Mouse (Mus musculus) heart, embryonic 15.5 days (tissue): ENCODE results near the gene Prrt3. TPM values are rescaled to one million over a fixed set of nuclear protein-coding genes. Genes with fewer than 3 reads are reported as not detected.
A peak's percentile ranks its signal among the peaks of the same experiment; 100 is the strongest.

Experiments used
- ATAC-seq: fragments of 200-750 bp; cut with Nextera tagmentation; replicated peaks from 2 replicates; pipeline ENCODE4 v1.8.0; 2017; ENCODE audit warnings: low read depth, moderate TSS enrichment; ENCODE audit not compliant: insufficient number of reproducible peaks, insufficient read depth, low FRiP score
- H3K27ac ChIP-seq: fragments of 300-500 bp; sonication (generic); 2 replicates; pipeline ENCODE4 v1.5.1; 2015; ENCODE audit warnings: mild to moderate bottlenecking, inconsistent platforms
- H3K27me3 ChIP-seq: fragments of 300-500 bp; sonication (generic); 2 replicates; pipeline ENCODE4 v1.6.1; 2015; ENCODE audit warnings: inconsistent platforms
- H3K36me3 ChIP-seq: fragments of 300-500 bp; sonication (generic); 2 replicates; pipeline ENCODE4 v1.6.1; 2015; ENCODE audit warnings: mild to moderate bottlenecking, inconsistent platforms
- H3K4me1 ChIP-seq: fragments of 300-500 bp; sonication (generic); replicated peaks from 2 replicates; pipeline ENCODE4 v1.6.1; 2015; ENCODE audit warnings: inconsistent platforms
- H3K4me2 ChIP-seq: fragments of 300-500 bp; sonication (generic); 2 replicates; pipeline ENCODE4 v1.6.1; 2015; ENCODE audit warnings: inconsistent platforms, mild to moderate bottlenecking, moderate library complexity
- H3K4me3 ChIP-seq: fragments of 300-500 bp; sonication (generic); 2 replicates; pipeline ENCODE4 v1.5.1; 2015; ENCODE audit warnings: mild to moderate bottlenecking, inconsistent platforms
- H3K9ac ChIP-seq: fragments of 300-500 bp; sonication (generic); 2 replicates; pipeline ENCODE4 v1.6.1; 2015; ENCODE audit warnings: mild to moderate bottlenecking, inconsistent platforms
- H3K9me3 ChIP-seq: fragments of 300-500 bp; sonication (generic); replicated peaks from 2 replicates; pipeline ENCODE4 v1.6.1; 2016; ENCODE audit warnings: inconsistent platforms
- WGBS: fragments of 180-500 bp; shearing (Covaris S2); methylation state at CpG from one replicate; pipeline ENCODE4 v1.1.7; 2015; ENCODE audit warnings: mixed read lengths; 5-methylcytosine and 5-hydroxymethylcytosine counted together
- polyA plus RNA-seq: library from polyadenylated mRNA; unstranded; fragments of >200 nt; fragmentation: Nextera tagmentation; extraction: Ambion mirVana; gene quantifications from 2 replicates; pipeline ENCODE4 v1.2.1, GENCODE M21; 2015

The Prrt3 gene
- polyA plus RNA-seq, 1 experiment from 2014 or later, result 0.18 TPM

DNA sequence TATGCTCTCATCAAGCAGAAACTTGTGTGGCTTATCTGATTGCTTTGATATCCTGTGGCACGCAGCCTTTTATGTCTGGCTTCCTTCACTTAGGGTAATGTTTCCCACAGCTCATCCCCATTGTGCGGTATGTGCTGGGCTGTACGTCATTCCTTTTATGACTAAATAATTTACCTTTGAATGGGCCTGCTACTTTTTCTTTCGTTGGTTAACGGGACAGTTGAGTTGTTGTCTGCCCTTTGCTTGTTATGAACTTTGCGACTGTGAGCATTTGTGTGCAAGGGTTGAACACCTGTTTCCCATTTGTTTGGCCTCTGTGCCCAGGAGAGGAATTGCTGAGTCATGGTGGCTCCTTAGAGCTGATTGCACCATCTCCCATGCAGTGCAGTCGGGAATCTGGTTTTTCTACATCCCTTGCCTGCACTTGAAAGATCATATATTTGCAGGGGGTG is 14.6 kb downstream of the Prrt3 start:
- peaks cover 29% of the 10 kb centered on the region; the same call in 1 of the 2 replicates for H3K36me3 ChIP-seq
- no peak overlapping the region for H3K27ac ChIP-seq

DNA sequence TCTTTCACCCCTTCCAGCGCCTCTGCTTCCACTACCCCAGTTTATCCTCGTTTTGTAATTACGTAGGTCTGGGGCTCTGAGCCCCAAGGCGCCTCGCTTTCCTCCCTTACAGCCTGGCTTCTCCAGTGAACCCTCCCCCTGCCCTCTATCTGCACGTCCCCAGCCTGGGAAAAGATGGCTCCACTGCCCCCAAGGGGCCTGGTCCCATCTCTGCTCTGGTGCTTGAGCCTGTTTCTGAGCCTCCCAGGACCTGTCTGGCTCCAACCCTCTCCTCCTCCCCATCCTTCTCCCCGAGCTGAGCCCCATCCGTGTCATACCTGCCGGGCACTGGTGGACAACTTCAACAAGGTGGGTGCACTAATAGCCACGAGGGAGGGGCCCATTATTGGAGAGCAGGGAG is 18.0 kb downstream of the Prrt3 start:
- 0 out of 2 replicates have a peak, but pooled peaks have one; percentile 7 for ATAC-seq
- WGBS, result 8% methylated on average over 10 of the region's 10 CpGs
- peak overlapping the region; percentile 87 for H3K27ac ChIP-seq

More for the DNA sequence above, 14.6 kb downstream of the Prrt3 start:
- Histone ChIP-seq H3K27me3 (peaks cover under 1% of the 10 kb centered on the region; the same call in 1 of the 2 replicates), H3K4me3 (no peak overlapping the region), H3K9ac (no peak overlapping the region), H3K9me3 (no peaks in the 10 kb centered on the region), H3K4me1 (peaks cover 23% of the 10 kb centered on the region), H3K4me2 (no peak overlapping the region)
- 61% methylated on average over 7 of the region's 7 CpGs for WGBS
- ATAC-seq, result no peak

DNA sequence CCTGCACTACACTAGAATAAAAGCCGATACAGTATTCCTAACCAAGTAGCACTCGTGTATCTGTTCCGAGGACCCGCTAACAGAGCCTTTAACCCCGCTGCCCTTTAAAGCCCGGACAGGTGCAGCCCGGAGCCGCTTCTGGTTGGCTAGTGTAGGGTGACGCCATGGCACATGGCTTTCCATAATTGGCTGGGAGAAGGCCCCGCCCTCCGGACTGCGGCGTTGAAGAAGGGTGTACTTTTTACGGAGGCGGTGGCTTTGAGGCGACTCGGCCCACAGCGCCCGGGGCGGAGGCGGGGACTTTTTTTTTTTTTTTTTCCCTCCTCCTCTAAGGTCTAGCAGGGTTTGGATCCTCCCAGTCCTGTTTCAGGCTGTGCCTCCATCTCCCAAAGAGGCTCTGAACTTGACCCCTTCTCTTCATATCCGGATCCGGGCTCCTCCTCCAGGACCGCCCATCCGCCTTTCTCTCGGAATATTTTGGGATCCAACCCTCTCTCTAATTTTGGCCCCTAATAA is 18.6 kb downstream of the Prrt3 start, which contains the start of gene Creld1:
Creld1 (plus strand) TSS at position 198 of the 516 bp plus-strand sequence.
- peak within 1 kb of the TSS; percentile 58 for H3K4me3 ChIP-seq
- under 1% methylated on average over 26 of the region's 26 CpGs for WGBS
- peak within 1 kb of the TSS; percentile 87 for H3K27ac ChIP-seq
- no peaks in the 10 kb centered on the region for H3K9me3 ChIP-seq
- ATAC-seq, result peak; percentile 95
- H3K4me1 ChIP-seq, result peaks cover 45% of the 10 kb centered on the region
- H3K4me2 ChIP-seq, result peak within 1 kb of the TSS; percentile 78
- H3K36me3 ChIP-seq, result 0 out of 2 replicates have a peak, but pooled peaks cover 2% of the 10 kb centered on the region
- H3K27me3 ChIP-seq, result peaks cover 13% of the 10 kb centered on the region; the same call in 1 of the 2 replicates
- peak within 1 kb of the TSS; percentile 70 for H3K9ac ChIP-seq

More for the DNA sequence above, 18.0 kb downstream of the Prrt3 start:
- H3K27me3 ChIP-seq, result peaks cover 13% of the 10 kb centered on the region; the same call in 1 of the 2 replicates
- peaks cover 8% of the 10 kb centered on the region; the same call in 1 of the 2 replicates for H3K36me3 ChIP-seq
- peak overlapping the region; percentile 70 for H3K9ac ChIP-seq
- H3K4me2 ChIP-seq, result peak overlapping the region; percentile 78
- peaks cover 45% of the 10 kb centered on the region for H3K4me1 ChIP-seq
- no peaks in the 10 kb centered on the region for H3K9me3 ChIP-seq
- H3K4me3 ChIP-seq, result peak overlapping the region; percentile 58

DNA sequence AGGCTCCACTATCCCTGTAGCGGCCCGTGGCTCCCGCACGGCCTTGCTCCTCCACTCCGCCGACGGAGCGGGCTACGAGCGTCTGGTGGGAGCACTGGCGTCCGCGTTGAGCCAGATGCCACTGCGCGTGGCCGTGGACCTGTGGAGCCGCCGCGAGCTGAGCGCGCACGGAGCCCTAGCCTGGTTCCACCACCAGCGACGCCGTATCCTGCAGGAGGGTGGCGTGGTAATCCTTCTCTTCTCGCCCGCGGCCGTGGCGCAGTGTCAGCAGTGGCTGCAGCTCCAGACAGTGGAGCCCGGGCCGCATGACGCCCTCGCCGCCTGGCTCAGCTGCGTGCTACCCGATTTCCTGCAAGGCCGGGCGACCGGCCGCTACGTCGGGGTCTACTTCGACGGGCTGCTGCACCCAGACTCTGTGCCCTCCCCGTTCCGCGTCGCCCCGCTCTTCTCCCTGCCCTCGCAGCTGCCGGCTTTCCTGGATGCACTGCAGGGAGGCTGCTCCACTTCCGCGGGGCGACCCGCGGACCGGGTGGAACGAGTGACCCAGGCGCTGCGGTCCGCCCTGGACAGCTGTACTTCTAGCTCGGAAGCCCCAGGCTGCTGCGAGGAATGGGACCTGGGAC is 19.1 kb downstream of the Prrt3 start:
- H3K27ac ChIP-seq, result peak overlapping the region; percentile 87
- WGBS, result 2% methylated on average over 64 of the region's 65 CpGs
- peaks cover 13% of the 10 kb centered on the region; the same call in 1 of the 2 replicates for H3K27me3 ChIP-seq
- peak overlapping the region; percentile 62 for H3K9ac ChIP-seq
- peak overlapping the region; percentile 78 for H3K4me2 ChIP-seq
- no peaks in the 10 kb centered on the region for H3K36me3 ChIP-seq
- peak overlapping the region; percentile 58 for H3K4me3 ChIP-seq
- ATAC-seq, result peak; percentile 21
- peaks cover 45% of the 10 kb centered on the region for H3K4me1 ChIP-seq
- no peaks in the 10 kb centered on the region for H3K9me3 ChIP-seq

DNA sequence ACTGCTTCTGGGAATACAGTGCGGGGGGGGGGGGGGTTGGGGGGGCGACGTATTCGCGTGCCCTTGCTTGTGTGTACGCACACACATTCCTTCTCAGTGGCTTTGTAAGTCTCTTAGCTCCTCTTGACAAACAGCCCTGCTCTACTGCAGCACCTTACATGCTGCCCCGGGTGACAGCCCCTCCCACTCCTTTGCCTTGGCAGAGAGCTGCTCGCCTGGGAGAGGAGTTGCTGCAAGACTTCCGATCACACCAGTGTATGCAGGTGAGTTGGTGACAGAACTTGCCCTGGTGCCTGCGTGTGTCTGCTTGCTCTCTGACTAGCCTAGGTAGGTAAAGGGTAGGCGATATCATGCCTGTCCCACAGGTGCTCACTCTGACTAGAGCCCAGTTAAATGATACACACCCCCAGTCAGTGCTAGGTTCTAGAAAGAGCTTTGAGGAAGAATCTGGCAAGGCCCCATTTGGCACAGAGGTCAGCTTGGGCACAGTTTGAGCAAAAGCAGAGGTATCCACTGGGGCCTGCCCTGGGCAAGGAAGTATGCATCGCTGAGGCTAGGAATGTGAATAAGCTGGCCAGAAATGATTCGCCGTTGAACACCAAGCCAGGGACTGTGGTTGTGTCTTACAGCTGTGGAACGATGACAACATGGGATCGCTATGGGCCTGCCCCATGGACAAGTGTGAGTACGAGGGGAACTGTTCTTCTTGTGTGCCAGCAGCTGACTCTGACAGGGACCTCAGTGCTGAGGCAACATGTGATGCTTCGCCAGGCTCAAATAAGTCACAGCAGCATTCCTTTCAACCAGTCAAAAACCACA is 21.0 kb downstream of the Prrt3 start:
- 46% methylated on average over 18 of the region's 18 CpGs for WGBS
- no peaks in the 10 kb centered on the region for H3K36me3 ChIP-seq
- H3K4me3 ChIP-seq, result no peak overlapping the region
- H3K4me2 ChIP-seq, result peak overlapping the region; percentile 78; the same call in 1 of the 2 replicates
- no peak; the same call in 1 of the 2 replicates for ATAC-seq
- H3K4me1 ChIP-seq, result peaks cover 42% of the 10 kb centered on the region
- H3K27ac ChIP-seq, result peak overlapping the region; percentile 61
- H3K27me3 ChIP-seq, result peaks cover 13% of the 10 kb centered on the region; the same call in 1 of the 2 replicates
- no peak overlapping the region for H3K9ac ChIP-seq
- H3K9me3 ChIP-seq, result no peaks in the 10 kb centered on the region

DNA sequence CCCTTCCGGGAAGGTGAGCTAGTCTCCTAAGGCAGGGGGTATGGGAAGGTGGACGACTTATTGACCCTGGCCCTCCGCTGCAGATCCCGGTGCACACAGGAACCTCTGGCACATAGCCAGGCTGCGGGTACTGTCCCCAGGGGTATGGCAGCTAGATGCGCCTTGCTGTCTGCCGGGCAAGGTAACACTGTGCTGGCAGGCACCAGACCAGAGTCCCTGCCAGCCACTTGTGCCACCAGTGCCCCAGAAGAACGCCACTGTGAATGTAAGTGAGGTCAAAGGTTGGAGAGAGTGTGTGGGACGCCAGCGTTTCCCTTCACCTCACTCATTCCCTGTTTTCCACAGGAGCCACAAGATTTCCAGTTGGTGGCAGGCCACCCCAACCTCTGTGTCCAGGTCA is 22.8 kb downstream of the Prrt3 start:
- Histone ChIP-seq H3K4me3 (no peak overlapping the region), H3K9ac (no peak overlapping the region), H3K4me2 (no peak overlapping the region), H3K4me1 (peaks cover 33% of the 10 kb centered on the region), H3K27ac (no peak overlapping the region), H3K27me3 (peaks cover 13% of the 10 kb centered on the region; the same call in 1 of the 2 replicates), H3K36me3 (no peaks in the 10 kb centered on the region), H3K9me3 (no peaks in the 10 kb centered on the region)
- 77% methylated on average over 10 of the region's 10 CpGs for WGBS
- ATAC-seq, result no peak

DNA sequence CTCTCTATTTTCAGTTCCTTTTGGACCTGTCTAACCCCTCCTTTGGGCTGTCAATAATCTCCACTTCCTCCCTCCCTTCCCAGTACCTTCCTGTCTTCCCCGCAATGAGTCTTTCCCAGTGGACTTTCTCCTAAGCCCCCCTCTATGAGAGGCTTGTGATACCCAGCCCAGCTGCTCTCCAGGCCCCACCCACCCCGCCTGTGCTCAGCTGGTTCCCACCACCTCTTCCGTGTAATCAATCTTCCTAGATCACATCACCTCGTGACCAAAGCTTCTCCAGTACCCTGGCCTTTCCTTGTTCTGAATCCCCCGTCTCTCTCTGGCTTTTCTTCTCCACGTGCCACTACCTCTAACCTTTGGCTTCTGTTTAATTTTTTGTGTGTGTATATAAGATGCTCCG is 24.4 kb downstream of the Prrt3 start:
- Histone ChIP-seq H3K4me1 (peaks cover 25% of the 10 kb centered on the region), H3K9me3 (no peaks in the 10 kb centered on the region), H3K4me2 (no peak overlapping the region), H3K36me3 (no peaks in the 10 kb centered on the region), H3K27me3 (peaks cover 13% of the 10 kb centered on the region; the same call in 1 of the 2 replicates), H3K9ac (no peak overlapping the region), H3K4me3 (no peak overlapping the region), H3K27ac (no peak overlapping the region)
- no peak for ATAC-seq
- WGBS, result 41% methylated on average over 7 of the region's 7 CpGs

DNA sequence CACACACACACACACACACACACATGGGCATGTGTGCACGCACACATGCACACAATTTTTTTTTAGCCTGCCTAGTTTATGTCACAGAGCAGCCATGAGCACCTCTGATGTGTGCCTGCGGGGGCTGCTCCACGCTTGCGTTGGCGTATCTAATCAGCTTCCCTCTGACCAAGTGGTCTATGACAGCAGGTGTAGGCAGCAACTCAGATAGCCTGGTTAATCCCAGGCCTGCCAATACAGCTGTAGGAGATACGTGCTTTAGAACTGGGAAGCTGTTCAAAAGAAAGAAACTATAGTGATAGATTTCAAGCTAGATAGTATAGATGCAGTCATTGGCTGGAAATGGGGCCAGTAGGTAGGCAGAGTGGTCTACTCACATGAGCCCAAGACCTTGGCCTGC is 28.0 kb downstream of the Prrt3 start:
- Histone ChIP-seq H3K4me2 (no peak overlapping the region), H3K4me1 (peaks cover 30% of the 10 kb centered on the region), H3K9ac (no peak overlapping the region), H3K9me3 (no peaks in the 10 kb centered on the region), H3K27ac (no peak overlapping the region), H3K36me3 (no peaks in the 10 kb centered on the region), H3K27me3 (peaks cover 17% of the 10 kb centered on the region), H3K4me3 (no peak overlapping the region)
- 56% methylated on average over 6 of the region's 6 CpGs for WGBS
- ATAC-seq, result no peak

DNA sequence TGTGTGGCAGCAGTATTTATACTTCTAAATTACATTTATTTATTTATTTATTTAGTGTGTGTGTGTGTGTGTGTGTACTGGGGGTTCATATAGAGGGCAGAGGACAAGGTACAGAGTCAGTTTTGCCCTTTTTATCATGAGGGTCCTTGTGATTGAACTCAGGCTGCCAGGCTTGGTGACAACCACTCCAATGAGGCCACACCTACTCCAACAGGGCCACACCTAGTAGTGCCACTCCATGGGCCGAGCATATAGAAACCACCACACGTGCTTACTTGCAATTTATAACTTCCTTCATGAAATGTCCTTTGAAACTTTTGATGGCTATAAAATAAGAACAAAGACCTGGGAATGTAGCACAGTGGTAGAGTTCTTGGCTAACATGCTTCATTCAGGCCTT is 28.5 kb downstream of the Prrt3 start:
- ATAC-seq, result no peak
- H3K4me1 ChIP-seq, result peaks cover 30% of the 10 kb centered on the region
- H3K36me3 ChIP-seq, result no peaks in the 10 kb centered on the region
- peaks cover 17% of the 10 kb centered on the region for H3K27me3 ChIP-seq
- H3K27ac ChIP-seq, result no peak overlapping the region
- no peaks in the 10 kb centered on the region for H3K9me3 ChIP-seq
- 68% methylated on average over 2 of the region's 2 CpGs for WGBS
- no peak overlapping the region for H3K4me2 ChIP-seq
- no peak overlapping the region for H3K9ac ChIP-seq
- H3K4me3 ChIP-seq, result no peak overlapping the region

DNA sequence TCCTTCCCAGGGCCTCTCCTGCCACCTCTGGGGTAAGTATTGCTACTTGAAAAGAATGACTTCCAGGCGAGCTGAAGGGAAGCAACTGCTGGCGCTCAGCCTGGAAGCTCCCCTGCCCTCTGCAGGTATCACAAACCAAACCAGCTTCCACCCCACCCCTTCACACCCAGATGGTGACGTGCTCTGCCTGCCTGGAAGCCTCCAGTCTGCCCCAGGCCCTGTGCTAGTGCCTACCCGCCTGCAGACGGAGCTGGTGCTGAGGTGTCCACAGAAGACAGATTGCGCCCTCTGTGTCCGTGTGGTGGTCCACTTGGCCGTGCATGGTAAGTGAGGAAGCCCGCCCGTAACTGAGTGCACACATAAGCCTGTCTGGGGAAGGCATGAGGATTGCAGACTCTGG is 29.7 kb downstream of the Prrt3 start:
- H3K9me3 ChIP-seq, result no peaks in the 10 kb centered on the region
- peaks cover 17% of the 10 kb centered on the region for H3K27me3 ChIP-seq
- H3K36me3 ChIP-seq, result no peaks in the 10 kb centered on the region
- H3K4me1 ChIP-seq, result peaks cover 30% of the 10 kb centered on the region
- peak overlapping the region; percentile 72 for H3K4me2 ChIP-seq
- H3K4me3 ChIP-seq, result no peak overlapping the region; the same call in 1 of the 2 replicates
- H3K9ac ChIP-seq, result no peak overlapping the region
- WGBS, result 66% methylated on average over 10 of the region's 10 CpGs
- no peak for ATAC-seq
- H3K27ac ChIP-seq, result peak overlapping the region; percentile 64; the same call in 1 of the 2 replicates
